Mouse (Mus musculus): ENCODE data around the gene Dync1h1.

The Dync1h1 gene

GRCm38 (mm10) chr12:110601241-110602218 lies at the start of gene Dync1h1:
Dync1h1 (plus strand) TSS chr12:110601452.
- peak; percentile 95 to 97 for DNase-seq

GRCm38 (mm10) chr12:110552113-110552512 lies 49.1 kb upstream of the Dync1h1 start:
- no peak for DNase-seq

GRCm38 (mm10) chr12:110553362-110553761 lies 47.9 kb upstream of the Dync1h1 start:
- no peak for DNase-seq

- no peak for DNase-seq
These were observed 45.6 kb upstream of the Dync1h1 start for GRCm38 (mm10) chr12:110555536-110556240.

GRCm38 (mm10) chr12:110556861-110557628 lies 44.2 kb upstream of the Dync1h1 start:
- no peak for DNase-seq

- no peak for DNase-seq
These were observed 43.1 kb upstream of the Dync1h1 start for GRCm38 (mm10) chr12:110558175-110558574.

GRCm38 (mm10) chr12:110563383-110563782 lies 37.9 kb upstream of the Dync1h1 start:
- DNase-seq = no peak

GRCm38 (mm10) chr12:110564848-110565247 lies 36.4 kb upstream of the Dync1h1 start:
- DNase-seq = no peak

- DNase-seq = no peak
These were observed 34.9 kb upstream of the Dync1h1 start for GRCm38 (mm10) chr12:110566366-110566765.

GRCm38 (mm10) chr12:110571050-110571449 lies 30.2 kb upstream of the Dync1h1 start:
- no peak for DNase-seq

GRCm38 (mm10) chr12:110572351-110572750 lies 28.9 kb upstream of the Dync1h1 start:
- DNase-seq = no peak

- no peak for DNase-seq
These were observed 27.6 kb upstream of the Dync1h1 start for GRCm38 (mm10) chr12:110573635-110574034.

- DNase-seq = no peak
These were observed 25.3 kb upstream of the Dync1h1 start for GRCm38 (mm10) chr12:110575926-110576325.

- no peak for DNase-seq
These were observed 22.9 kb upstream of the Dync1h1 start for GRCm38 (mm10) chr12:110578333-110578732.

GRCm38 (mm10) chr12:110588622-110589021 lies 12.6 kb upstream of the Dync1h1 start:
- DNase-seq = no peak

GRCm38 (mm10) chr12:110590804-110591259 lies 10.4 kb upstream of the Dync1h1 start:
- no peak for DNase-seq

GRCm38 (mm10) chr12:110591260-110591883 lies 9.9 kb upstream of the Dync1h1 start:
- peak; percentile 98 for DNase-seq

GRCm38 (mm10) chr12:110598527-110598926 lies 2.7 kb upstream of the Dync1h1 start:
- peak; percentile 86 to 92 for DNase-seq

GRCm38 (mm10) chr12:110599791-110600190 lies 1.5 kb upstream of the Dync1h1 start:
- no peak for DNase-seq

- DNase-seq = no peak
These were observed 844 bp upstream of the Dync1h1 start for GRCm38 (mm10) chr12:110600225-110600991.

- no peak for DNase-seq
These were observed 4.9 kb downstream of the Dync1h1 start for GRCm38 (mm10) chr12:110606161-110606560.

Data from cerebellum, postnatal 14 days (tissue).